Mouse (Mus musculus): ENCODE measurements around the gene Nr2f1. TPM values are rescaled to one million over a fixed set of nuclear protein-coding genes. Genes with fewer than 3 reads are reported as not detected.
A peak's percentile ranks its signal among the peaks of the same experiment; 100 is the strongest.

Nr2f1 gene
- polyA plus RNA-seq, 1 experiment, result 11.6 TPM

- Histone ChIP-seq H3K27me3 (ENCODE audit: control insufficient read depth, insufficient read depth, low read length) (peaks cover 14% of the 10 kb centered on the region; the same call in 1 of the 2 replicates), H3K27ac (ENCODE audit: control insufficient read depth, insufficient read depth, low read length) (no peak overlapping the region), H3K36me3 (ENCODE audit: control insufficient read depth, insufficient read depth, low read length) (no peaks in the 10 kb centered on the region), H3K4me3 (ENCODE audit: control insufficient read depth, insufficient read depth, low read length) (no peak overlapping the region), H3K4me1 (replicated peaks; ENCODE audit: control insufficient read depth, insufficient read depth, low read length) (no peaks in the 10 kb centered on the region)
- WGBS, result 8% methylated on average over 12 of the region's 12 CpGs
- DNase-seq, result no peak
- TF ChIP-seq POLR2A (IDR thresholded peaks at IDR 0.05; ENCODE audit: control insufficient read depth, extremely low read depth, insufficient read depth, low read length, poor library complexity) (no peak), CTCF (IDR thresholded peaks at IDR 0.05; ENCODE audit: borderline replicate concordance, control insufficient read depth, extremely low read depth, insufficient read depth, low read length, poor library complexity) (no peak)
Observed at GRCm38 (mm10) chr13:78207796-78208645, 8.5 kb upstream of the Nr2f1 start.

- Histone ChIP-seq H3K27ac (ENCODE audit: control insufficient read depth, insufficient read depth, low read length) (no peak overlapping the region), H3K4me1 (replicated peaks; ENCODE audit: control insufficient read depth, insufficient read depth, low read length) (no peaks in the 10 kb centered on the region), H3K27me3 (ENCODE audit: control insufficient read depth, insufficient read depth, low read length) (peaks cover 23% of the 10 kb centered on the region; the same call in 1 of the 2 replicates), H3K36me3 (ENCODE audit: control insufficient read depth, insufficient read depth, low read length) (no peaks in the 10 kb centered on the region), H3K4me3 (ENCODE audit: control insufficient read depth, insufficient read depth, low read length) (no peak overlapping the region)
- no peak for TF ChIP-seq POLR2A (IDR thresholded peaks at IDR 0.05; ENCODE audit: control insufficient read depth, extremely low read depth, insufficient read depth, low read length, poor library complexity)
- TF ChIP-seq CTCF (IDR thresholded peaks at IDR 0.05; ENCODE audit: borderline replicate concordance, control insufficient read depth, extremely low read depth, insufficient read depth, low read length, poor library complexity), result no peak
- WGBS, result 48% methylated on average over 7 of the region's 7 CpGs
- no peak for DNase-seq
Observed at GRCm38 (mm10) chr13:78206891-78207430, 7.4 kb upstream of the Nr2f1 start.

- Histone ChIP-seq H3K27ac (ENCODE audit: control insufficient read depth, insufficient read depth, low read length) (no peak overlapping the region), H3K4me3 (ENCODE audit: control insufficient read depth, insufficient read depth, low read length) (no peak overlapping the region), H3K4me1 (replicated peaks; ENCODE audit: control insufficient read depth, insufficient read depth, low read length) (no peaks in the 10 kb centered on the region), H3K27me3 (ENCODE audit: control insufficient read depth, insufficient read depth, low read length) (peaks cover 21% of the 10 kb centered on the region; the same call in 1 of the 2 replicates), H3K36me3 (ENCODE audit: control insufficient read depth, insufficient read depth, low read length) (no peaks in the 10 kb centered on the region)
- no peak for DNase-seq
- TF ChIP-seq CTCF (IDR thresholded peaks at IDR 0.05; ENCODE audit: borderline replicate concordance, control insufficient read depth, extremely low read depth, insufficient read depth, low read length, poor library complexity) (no peak), POLR2A (IDR thresholded peaks at IDR 0.05; ENCODE audit: control insufficient read depth, extremely low read depth, insufficient read depth, low read length, poor library complexity) (no peak)
Observed at GRCm38 (mm10) chr13:78205426-78205825, 5.9 kb upstream of the Nr2f1 start.

- 5% methylated on average over 37 of the region's 37 CpGs for WGBS
- DNase-seq, result no peak
- Histone ChIP-seq H3K4me1 (replicated peaks; ENCODE audit: control insufficient read depth, insufficient read depth, low read length) (no peaks in the 10 kb centered on the region), H3K27ac (ENCODE audit: control insufficient read depth, insufficient read depth, low read length) (no peak overlapping the region), H3K36me3 (ENCODE audit: control insufficient read depth, insufficient read depth, low read length) (no peaks in the 10 kb centered on the region), H3K4me3 (ENCODE audit: control insufficient read depth, insufficient read depth, low read length) (peak overlapping the region; percentile 11; the same call in 1 of the 2 replicates), H3K27me3 (ENCODE audit: control insufficient read depth, insufficient read depth, low read length) (peaks cover 17% of the 10 kb centered on the region; the same call in 1 of the 2 replicates)
- TF ChIP-seq POLR2A (IDR thresholded peaks at IDR 0.05; ENCODE audit: control insufficient read depth, extremely low read depth, insufficient read depth, low read length, poor library complexity) (no peak), CTCF (IDR thresholded peaks at IDR 0.05; ENCODE audit: borderline replicate concordance, control insufficient read depth, extremely low read depth, insufficient read depth, low read length, poor library complexity) (no peak)
Observed at GRCm38 (mm10) chr13:78203348-78204061, 3.9 kb upstream of the Nr2f1 start.

- 7% methylated on average over 47 of the region's 47 CpGs for WGBS
- no peaks in the 10 kb centered on the region for H3K4me1 ChIP-seq (replicated peaks; ENCODE audit: control insufficient read depth, insufficient read depth, low read length)
Observed at GRCm38 (mm10) chr13:78202574-78203347, 3.2 kb upstream of the Nr2f1 start.

More at GRCm38 (mm10) chr13:78202574-78203347, 3.2 kb upstream of the Nr2f1 start:
- no peak for TF ChIP-seq POLR2A (IDR thresholded peaks at IDR 0.05; ENCODE audit: control insufficient read depth, extremely low read depth, insufficient read depth, low read length, poor library complexity)
- Histone ChIP-seq H3K27ac (ENCODE audit: control insufficient read depth, insufficient read depth, low read length) (no peak overlapping the region), H3K27me3 (ENCODE audit: control insufficient read depth, insufficient read depth, low read length) (peaks cover 23% of the 10 kb centered on the region; the same call in 1 of the 2 replicates), H3K4me3 (ENCODE audit: control insufficient read depth, insufficient read depth, low read length) (peak overlapping the region; percentile 11; the same call in 1 of the 2 replicates), H3K36me3 (ENCODE audit: control insufficient read depth, insufficient read depth, low read length) (no peaks in the 10 kb centered on the region)
- no peak for DNase-seq

Data from thymus, adult 2 months (tissue).